Mouse (Mus musculus): ENCODE measurements at regions not wholly inside any gene's neighbourhood (a gene's known extent, or its start where the extent isn't known, plus 50 kb on each side); places are given as distances from the start of the nearest gene placed in this dataset.
"Not testable (repeated sequence)": the region's sequence is repeated elsewhere in the genome, so short reads cannot be mapped to it uniquely, and the experiment has no call there.

DNA sequence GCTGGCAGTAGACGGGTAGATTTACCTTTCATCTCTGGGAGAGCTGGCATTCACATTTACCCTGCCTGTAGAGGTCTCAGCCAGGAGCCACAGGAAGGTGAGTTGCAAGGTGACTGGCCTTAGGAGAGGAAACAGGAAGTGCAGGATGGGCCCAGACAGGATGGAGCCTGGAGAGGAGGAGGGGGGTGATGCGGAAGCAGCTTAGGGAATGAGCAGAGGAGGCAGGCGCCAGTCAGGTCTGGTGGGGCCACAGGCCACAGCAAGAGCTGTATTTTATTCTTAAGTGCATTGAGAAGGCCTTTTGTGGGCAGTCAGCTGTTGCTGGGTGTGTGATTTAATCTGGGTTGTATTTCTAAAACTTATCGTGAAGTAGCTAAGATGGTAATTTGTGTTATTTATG lies 108.2 kb upstream of the Nxpe4 start:
- no peak for DNase-seq (ENCODE audit: low read depth)

DNA sequence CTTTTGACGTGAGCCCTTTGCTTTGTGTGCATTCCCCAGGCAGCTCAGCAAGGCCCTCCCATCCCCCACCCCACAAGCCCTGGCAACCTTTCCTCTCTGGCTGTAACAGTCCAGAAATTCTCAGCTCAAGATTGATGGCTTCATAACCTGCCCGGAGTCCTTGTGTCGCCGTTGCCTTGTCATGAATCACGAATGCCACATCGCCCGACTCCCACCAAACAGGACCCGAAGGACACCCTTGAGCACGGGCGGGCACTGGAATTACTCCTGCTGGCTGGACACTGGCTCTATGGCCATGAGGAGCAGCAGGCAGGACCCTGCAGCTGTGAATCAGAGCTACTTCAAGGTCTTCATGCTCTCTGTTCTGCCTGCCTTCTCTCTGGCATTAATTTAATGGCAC lies 106.6 kb upstream of the Nxpe4 start:
- DNase-seq (ENCODE audit: low read depth): no peak

DNA sequence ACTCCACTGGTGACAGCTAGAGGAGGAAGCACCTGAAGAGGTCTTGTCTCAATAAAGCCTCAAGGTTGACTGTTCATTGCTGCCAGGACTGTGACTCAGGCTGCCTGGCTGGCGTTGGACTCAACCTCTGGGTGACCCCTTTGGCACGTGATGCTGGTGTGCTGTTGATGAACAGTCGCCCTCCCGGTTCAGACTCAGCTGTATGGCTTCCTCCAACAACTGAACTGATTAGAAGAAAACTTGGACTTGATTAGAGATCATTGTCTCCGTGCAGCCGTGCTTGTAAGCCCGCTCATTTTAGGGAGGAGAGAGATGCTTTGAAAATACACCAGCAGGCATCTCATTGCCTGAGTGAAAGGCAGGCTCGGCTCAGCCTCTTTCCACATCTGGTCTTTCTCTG lies 103.2 kb upstream of the Nxpe4 start:
- DNase-seq (ENCODE audit: low read depth): no peak

DNA sequence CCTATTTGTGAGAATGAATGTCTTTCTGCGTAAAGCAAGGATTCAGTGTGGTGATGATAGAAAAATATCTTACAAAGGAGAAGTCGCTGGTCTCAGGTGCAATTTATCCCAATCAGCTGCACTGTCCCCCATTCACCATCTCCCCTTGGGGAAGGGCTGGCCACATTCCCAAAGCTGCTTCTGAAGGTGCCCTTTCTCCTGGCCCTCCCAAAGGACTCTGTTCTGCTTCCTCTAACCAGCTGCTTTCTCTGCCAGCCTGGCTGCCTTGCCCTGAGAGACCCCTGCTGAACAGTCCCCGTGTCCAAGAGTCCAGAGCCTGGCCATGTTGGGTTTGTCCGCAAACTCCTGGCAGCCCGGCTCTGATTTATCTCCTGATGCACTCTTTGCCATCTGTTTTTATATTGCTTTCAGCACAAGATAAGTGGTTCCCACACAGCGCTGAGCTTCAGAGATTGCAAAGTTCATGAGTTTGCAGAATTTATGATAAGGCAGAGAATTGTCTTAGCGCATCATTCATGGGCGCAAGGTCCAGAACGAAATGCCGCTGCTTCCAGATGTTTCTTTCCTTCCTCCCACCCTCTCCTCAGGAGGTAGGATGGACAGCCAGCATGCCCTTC lies 102.2 kb upstream of the Nxpe4 start:
- no peak for DNase-seq (ENCODE audit: low read depth)

DNA sequence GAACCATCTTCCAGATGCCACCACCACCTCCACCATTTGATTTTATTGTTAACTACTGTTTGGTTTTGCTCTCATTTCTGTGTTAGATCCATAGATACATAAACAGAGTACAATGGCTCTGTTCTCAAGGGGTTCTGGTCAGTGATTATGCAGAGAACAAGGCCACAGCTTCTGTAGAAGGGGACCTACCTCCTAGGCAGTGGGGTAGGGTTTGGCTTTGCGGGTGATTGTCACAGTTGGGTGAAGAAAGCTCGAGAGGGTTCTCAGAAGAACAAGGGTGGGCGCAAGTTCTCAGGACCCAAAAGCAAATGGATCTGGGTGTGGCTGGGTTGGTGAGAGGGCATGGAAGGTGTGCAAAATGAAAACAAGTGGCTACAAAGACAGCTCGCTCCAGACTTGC lies 100.8 kb upstream of the Nxpe4 start:
- no peak for DNase-seq (ENCODE audit: low read depth)

DNA sequence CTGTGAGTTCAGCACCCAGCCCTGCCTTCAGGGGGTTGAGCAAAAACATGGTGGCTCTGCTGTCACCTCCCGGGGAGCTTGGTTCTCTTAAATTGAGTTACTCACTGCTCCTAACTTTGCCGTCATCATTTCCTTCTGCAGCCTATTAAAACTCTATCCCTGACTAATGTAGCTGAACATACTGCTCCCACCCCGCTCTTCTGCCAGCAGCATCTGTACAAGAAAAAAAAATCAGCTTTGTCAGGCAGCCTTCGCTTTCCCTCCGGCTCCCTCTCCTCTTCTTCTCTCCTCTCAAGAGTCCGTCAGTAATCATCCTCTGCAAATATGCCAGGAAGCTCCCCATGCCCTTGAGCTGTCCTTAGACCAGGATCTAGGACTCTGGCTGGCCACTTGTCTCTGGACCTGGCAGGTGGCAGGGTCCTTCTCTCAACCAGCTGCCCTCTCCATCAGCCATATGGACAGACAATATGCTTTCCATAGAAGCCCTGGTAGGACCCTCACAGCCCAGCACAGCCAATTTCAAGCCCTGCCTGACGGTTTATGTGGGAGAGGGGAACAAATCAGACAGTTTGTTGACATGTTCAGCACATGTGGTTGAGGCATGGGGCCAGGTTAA lies 95.0 kb upstream of the Nxpe4 start:
- DNase-seq (ENCODE audit: low read depth): no peak

DNA sequence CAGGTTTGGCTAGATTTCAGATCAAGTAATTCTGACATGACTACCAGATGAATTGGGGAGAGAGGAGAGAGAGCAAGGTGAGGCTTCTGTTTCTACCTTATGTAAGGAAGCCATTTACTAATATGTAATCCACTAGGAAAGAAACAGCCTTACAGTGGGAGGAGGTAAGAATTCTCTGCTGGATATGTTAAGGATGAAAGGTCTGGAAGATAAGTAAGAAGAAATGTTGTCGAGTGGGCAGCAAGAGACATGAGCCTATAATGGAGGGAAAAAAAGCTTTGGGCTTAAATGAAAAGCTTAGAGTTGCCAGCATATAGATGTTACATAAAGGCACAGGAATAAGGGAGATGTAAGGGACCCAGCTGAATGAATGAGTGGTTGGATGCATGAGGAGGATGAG lies 89.2 kb upstream of the Nxpe4 start:
- no peak for DNase-seq (ENCODE audit: low read depth)

DNA sequence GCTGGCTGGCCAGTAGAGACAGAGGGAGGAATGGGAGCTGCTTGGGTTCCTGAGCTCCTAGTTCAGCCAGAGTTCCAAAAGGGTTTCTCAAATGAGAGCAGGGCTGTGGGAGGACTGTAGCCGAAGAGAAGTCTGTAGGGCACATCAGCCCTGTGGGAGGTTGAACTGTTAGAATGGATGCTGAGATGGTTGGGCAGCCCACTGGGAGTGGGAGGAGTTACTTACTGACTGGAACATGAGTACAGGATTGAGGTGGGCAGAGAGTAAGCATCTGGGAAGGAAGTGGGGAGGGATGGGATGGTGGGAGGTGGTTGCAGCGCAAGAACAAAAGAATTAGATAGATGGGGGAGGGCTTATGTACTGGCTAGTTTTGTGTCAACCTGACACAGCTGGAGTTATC lies 88.7 kb upstream of the Nxpe4 start:
- no peak for DNase-seq (ENCODE audit: low read depth)

DNA sequence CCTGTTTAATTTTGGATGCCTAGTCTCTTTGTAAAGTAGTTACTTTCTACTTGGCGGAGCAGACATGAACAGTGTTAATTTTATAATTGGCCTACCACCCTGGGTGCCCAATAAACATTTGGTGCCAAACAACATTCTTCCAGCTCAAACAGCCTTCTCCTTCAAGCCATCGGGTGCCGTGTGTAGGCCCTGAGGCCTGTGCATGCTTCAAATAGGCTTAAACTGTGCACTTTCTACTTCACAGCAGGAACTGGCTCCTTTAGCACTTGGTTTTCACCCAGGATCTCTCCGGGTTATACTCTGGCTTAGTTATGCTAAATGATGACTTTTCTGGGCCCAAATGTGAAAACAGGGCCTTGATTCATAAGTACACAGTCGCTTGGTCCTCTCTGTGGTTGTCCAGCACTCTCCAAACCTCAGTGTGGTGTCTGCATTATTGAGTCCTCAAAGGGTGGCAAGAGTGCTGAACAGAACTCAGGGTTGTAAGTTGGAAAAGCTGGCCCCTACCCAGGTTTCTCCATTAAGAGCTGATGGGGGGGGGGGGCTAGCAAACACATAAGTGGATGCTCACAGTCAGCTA lies 86.1 kb upstream of the Nxpe4 start:
- no peak for DNase-seq (ENCODE audit: low read depth)

DNA sequence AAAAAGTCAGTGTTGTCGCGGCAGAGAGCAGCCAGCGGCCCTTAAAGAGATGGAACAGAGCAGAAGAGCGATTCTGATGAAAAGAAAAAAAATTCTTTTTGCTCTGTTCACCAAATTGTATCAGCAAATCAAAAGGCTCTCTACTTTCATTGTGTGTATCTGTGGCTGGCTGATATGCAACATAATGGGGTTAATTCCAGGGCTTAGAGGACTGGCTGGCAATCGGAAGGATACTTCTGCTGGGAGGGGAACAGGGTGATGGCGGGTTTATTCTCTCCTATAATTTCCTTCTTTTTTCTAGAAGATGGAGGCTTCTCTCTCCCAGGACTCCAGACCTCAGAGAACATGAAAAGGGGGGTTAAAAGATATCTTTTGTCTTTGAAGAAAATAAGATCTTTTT lies 79.4 kb upstream of the Nxpe4 start:
- DNase-seq (ENCODE audit: low read depth): no peak

DNA sequence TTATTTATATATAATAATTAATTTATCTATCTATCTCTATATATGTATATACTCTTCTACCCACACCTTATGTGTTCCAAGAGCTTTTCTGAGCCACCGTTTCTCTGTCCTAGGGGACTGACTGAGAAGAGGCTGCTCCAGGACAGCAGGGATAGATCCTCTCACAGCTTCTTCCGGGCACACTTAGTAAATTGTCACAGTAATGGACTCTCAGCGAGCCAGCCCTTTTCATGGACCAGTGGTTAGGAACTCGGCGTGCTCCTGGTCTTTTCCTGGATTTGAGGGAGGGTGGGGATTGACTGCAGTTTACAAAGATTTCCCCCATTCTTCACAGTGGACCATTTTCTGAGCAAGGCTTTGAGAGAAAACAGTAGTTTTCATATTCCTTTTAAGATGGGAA lies 77.6 kb upstream of the Nxpe4 start:
- not testable (repeated sequence) for DNase-seq (ENCODE audit: low read depth)

DNA sequence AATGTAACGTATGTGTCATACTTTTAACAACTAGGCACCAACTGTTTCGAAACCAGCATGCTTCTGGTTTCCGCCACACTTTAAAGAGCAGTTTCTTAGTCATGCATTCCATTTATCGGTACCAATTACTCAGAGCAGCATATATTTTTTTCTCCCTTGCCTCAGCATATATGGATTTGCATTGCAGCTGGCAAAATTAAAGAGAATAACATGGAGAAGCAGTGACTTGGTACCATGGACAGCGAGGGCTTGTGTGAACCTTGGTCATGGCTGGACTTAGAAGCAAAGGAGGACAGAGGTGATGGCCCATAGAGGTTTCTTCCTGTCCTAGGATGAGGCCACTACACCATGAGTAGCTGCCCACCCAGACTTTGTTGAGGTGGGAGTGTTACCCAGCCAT lies 72.2 kb upstream of the Nxpe4 start:
- no peak for DNase-seq (ENCODE audit: low read depth)

DNA sequence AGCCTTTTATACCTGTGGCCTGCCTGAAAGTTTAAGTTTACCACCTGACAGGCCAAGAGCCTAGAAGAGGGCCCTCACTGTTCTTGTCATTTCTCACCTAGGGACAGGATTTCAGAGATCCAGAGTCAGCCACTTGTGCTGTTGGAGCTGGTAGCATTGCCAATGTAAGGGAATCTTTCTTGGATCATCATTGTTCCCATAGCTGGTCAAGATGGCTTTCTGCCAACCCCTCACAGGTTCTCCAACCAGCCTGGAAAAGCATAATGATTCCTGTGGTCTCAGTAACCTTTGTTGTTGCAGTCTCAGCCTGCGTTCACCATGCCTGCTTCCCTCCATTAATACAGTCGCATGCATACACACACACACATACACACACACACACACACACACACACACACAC lies 67.1 kb upstream of the Nxpe4 start:
- DNase-seq (ENCODE audit: low read depth): no peak

DNA sequence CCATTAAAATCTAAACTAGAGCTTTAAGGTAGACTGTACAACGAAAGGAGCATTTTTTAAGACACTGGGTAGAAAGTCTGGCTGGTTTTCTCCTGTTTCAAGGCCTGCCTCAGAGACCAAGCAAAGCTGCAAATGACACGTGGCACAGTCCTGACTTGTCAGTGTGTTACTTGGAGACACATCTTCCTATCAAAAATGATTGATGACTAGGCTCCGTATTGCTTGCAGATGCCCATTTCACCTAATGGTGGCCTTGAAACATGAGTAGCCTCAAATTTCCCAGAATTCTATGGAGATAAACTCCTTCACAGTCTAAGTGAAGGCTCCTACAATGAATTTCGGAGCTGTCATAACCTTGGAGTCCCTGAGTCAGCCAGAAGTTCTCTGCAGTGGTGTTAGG lies 62.0 kb upstream of the Nxpe4 start:
- no peak for DNase-seq (ENCODE audit: low read depth)

DNA sequence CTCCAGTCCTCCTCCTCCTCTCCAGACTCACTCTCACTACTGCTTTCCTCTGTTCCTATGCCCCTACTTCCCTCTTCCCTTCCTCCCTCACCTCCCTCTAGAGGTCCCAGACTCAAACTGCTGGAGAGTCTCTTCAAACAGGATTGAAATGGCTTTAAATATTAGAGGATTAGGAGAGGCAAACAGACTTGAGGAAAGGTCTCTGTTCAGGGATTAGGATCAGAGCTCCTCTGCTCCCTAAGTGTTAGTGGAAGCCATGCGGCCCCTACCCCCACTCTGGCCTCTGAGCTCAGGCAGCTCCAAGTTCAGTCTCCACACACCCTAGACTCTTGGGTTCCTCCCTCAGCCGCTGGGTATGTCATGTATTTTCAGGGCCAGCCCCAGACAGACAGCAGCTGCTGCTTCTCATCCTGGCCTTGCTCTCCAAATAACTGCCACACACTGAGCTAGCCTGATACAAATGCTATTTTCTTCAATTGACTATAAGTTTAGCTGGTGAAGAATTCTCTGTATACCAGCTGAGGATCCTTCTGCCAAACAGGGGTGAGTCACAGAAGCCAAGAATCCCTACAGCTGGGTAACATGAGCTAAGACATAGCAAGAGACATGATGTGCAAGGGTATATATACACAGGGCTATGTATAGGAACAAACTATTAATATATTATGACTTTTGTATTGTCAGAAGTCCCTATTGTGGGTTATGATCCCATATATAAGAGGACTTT lies 55.2 kb upstream of the Nxpe4 start:
- DNase-seq (ENCODE audit: low read depth): no peak

DNA sequence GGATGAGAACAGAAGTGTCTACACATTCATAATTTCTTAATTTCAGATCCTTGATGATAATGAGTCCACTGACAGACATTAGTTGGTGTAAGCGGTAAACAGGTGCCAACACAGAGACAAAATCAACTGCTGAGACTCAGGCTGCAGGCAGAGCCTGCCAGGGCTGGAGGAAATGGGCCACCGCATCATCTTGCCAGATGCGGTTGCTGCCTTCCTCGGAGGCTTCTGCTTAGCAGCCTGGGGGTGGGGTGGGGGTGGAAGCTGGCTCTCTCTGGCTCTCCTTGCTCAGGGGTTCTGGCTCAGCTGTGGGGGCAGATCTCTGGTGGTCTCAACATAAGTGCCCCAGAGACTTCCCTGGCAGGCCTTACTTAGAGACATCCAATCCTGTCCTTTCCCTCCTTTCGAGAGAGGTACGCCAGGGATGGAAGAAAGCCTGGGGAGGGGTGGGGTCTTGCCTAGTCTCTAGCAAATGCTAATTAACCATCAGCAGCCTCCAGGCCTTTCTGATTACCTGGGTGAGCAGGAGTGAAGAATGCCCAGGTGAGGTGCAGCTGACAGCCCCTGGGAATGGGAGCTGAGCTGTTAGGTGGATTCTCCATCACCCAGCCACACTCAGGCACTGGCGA lies 52.7 kb upstream of the Nxpe4 start:
- no peak for DNase-seq (ENCODE audit: low read depth)

DNA sequence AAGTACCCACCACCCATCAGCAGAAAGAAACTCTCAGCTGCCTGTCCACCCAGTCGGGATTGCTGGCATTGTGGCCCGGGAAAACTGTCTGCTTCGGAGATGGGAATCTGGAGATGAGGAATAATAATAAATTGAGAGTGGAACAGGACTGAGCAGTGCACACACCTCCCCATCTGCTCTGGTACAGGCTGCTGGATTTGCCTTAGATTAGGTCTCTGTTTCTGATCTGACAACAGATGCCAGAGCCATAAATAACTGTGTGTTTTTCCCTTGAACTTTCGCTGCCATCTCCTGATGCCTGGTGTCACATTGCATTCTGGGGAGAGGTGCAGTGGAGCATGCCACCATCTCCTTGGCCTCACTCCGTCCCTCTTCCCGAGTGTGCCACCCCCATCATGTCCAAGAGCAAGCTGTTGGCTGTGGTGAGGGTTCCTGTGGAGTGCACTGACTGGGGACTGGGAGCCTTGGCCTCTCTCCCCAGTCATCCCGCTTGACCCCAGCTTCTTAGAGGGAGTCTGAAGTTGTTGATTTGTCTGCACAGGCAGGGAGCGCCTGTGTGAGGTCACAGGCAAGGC lies 50.4 kb upstream of the Nxpe4 start:
- DNase-seq (ENCODE audit: low read depth): no peak
